Mouse (Mus musculus): ENCODE results near the gene Adgrg7. TPM values are rescaled to one million over a fixed set of nuclear protein-coding genes. Genes with fewer than 3 reads are reported as not detected.

Adgrg7 gene
- 0.13 TPM in 1 of 2 replicates, not detected in the other for polyA plus RNA-seq (2012; ENCODE audit: low replicate concordance)

GRCm38 (mm10) chr16:56795481-56796139 lies at the start of gene Adgrg7:
Gene Adgrg7 (minus strand): TSS chr16:56795855.

GRCm38 (mm10) chr16:56717224-56718200 lies 78.1 kb downstream of the Adgrg7 start, which contains the start of gene Tfg:
Gene Tfg (minus strand): TSS chr16:56717450.

Other genes with a start within 250 kb of the Adgrg7 start
- gene Tfg, start 78.4 kb downstream of the Adgrg7 start, polyA plus RNA-seq (2012; ENCODE audit: low replicate concordance): 15.8 and 19.0 TPM in 2 replicates
- not detected in 2 replicates for gene Tmem45a, start 90.3 kb upstream of the Adgrg7 start, polyA plus RNA-seq (2012; ENCODE audit: low replicate concordance)
- not detected in 2 replicates for gene Lnp1, start 132.2 kb upstream of the Adgrg7 start, polyA plus RNA-seq (2012; ENCODE audit: low replicate concordance)

All from leukemia stem cell, adult 10-12 weeks (primary cell).